Mouse (Mus musculus) large intestine, adult 2 months (tissue): ENCODE data around the gene Ssu72. TPM values are rescaled to one million over a fixed set of nuclear protein-coding genes. Genes with fewer than 3 reads are reported as not detected.

Experiments
- DNase-seq: peaks from one replicate; pipeline ENCODE4 v3.0.0-alpha.2; 2012; ENCODE audit warnings: low read depth, low spot score
- WGBS: fragments of 180-500 bp; shearing (Covaris S2); methylation state at CpG from one replicate; pipeline ENCODE4 v1.1.7; 2018; 5-methylcytosine and 5-hydroxymethylcytosine counted together
- polyA plus RNA-seq: library from polyadenylated mRNA; depleted of rRNA; stranded (reverse); fragments of >200 nt; gene quantifications from 2 replicates; pipeline ENCODE4 v1.2.3, GENCODE M21; 2012; rRNA removed

The Ssu72 gene
- polyA plus RNA-seq, 1 experiment = 125 TPM

DNA sequence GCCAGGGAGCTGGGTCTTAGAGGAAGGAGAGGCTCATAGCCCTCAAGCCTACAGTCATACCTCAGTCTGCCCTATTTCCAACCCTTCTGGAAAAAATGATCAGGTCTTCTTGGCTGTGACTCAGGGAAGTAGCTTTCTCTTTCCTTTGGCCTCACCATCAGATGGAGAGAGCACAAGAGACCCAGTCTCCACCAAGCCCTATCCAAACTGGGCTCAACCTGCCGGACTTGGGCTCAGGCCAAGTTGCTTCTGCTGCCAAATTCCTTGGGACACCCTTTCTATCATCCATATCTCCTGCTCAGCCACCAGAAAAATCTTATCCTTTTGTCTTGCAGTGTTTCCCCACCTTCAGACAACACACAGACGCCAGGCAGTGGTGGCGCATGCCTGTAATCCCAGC, 71.3 kb downstream of the Ssu72 start:
- 64% methylated on average over 3 of the region's 3 CpGs for WGBS
- no peak for DNase-seq

GRCm38 (mm10) chr4:155776704-155777335, 72.2 kb downstream of the Ssu72 start:
- 55% methylated on average over 2 of the region's 2 CpGs for WGBS

DNA sequence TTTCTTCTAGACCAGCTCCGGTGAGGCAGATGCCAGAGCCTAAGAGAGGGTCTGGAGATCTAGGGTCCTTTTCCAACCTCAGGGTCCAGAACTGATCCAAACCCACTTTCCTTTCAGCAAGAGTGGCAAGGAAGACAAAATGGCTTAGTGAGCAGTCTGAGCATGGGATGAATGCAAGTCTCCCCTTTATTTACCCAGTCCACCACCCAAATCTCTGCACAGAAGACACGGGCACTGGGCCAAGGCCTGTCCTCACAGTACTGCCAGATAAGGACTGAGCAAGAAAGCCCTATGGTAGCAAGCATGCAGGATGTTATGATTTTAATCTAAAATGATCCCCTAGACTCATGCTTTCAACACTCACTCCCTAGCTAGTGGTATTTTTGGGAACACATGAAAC, 73.2 kb downstream of the Ssu72 start:
- 75% methylated on average over 2 of the region's 2 CpGs for WGBS
- DNase-seq = no peak

More at GRCm38 (mm10) chr4:155776704-155777335, 72.2 kb downstream of the Ssu72 start:
- no peak for DNase-seq

DNA sequence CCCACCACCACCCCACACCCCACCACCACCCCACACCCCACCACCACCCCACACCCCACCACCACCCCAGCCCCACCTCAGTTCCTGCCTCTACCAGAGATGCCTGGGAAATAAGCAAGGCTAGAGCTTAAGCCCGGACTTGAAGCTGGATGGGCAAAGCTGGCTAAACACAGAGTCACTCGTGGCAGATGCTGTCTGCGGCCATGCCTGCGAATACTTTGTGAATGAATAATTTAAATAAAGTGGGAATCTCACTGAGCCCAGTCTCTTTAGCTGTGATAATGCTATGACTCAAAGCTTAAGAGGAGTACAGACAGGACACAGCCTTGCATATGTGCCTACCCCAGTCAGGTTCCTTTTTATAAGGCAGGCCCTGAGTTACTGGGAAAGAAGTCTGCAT, 74.9 kb downstream of the Ssu72 start:
- no peak for DNase-seq
- 78% methylated on average over 4 of the region's 4 CpGs for WGBS

DNA sequence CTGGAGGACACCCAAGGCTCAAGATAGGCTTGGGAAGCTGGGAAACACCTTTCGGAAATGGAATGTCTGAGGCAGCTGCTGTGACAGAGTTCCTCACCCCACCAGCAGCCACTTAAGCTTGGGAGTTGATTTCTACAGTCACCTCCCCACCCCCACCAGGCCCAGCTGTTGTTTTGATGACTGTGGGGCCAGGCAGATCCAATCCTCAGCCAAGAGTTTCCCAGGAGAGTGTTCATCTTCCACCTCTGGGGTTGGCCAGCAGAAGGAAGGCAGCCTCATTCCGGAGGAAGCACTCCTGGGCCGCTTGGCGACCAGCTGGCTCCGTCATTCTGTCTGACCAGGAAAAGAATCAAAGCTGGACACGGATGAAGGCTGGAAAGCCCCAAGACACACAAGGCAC, 76.3 kb downstream of the Ssu72 start:
- 40% methylated on average over 6 of the region's 6 CpGs for WGBS
- no peak for DNase-seq

Other genes with a start within 250 kb of the Ssu72 start
- 0.57 and 2.5 TPM in 2 replicates for gene Tmem52, start 235.7 kb upstream of the Ssu72 start, polyA plus RNA-seq
- 1,100 and 1,475 TPM in 2 replicates for gene Gnb1, start 213.4 kb upstream of the Ssu72 start, polyA plus RNA-seq
- gene Nadk, start 142.4 kb upstream of the Ssu72 start, polyA plus RNA-seq = 142 and 164 TPM in 2 replicates
- gene Slc35e2, start 103.4 kb upstream of the Ssu72 start, polyA plus RNA-seq = 11.4 and 23.7 TPM in 2 replicates
- 43.3 and 43.8 TPM in 2 replicates for gene Cdk11b, start 79.9 kb upstream of the Ssu72 start, polyA plus RNA-seq
- not detected in 2 replicates for gene Gm10563, start 59.4 kb upstream of the Ssu72 start, polyA plus RNA-seq
- 19.6 and 19.7 TPM in 2 replicates for gene Mmp23, start 51.4 kb upstream of the Ssu72 start, polyA plus RNA-seq
- gene Mib2, start 35.6 kb upstream of the Ssu72 start, polyA plus RNA-seq = 36.6 and 47.6 TPM in 2 replicates
- 10.1 and 12.2 TPM in 2 replicates for gene Fndc10, start 10.5 kb upstream of the Ssu72 start, polyA plus RNA-seq
- gene Tmem240, start 30.0 kb downstream of the Ssu72 start, polyA plus RNA-seq = 0.40 and 0.51 TPM in 2 replicates
- gene Atad3a, start 56.3 kb downstream of the Ssu72 start, polyA plus RNA-seq = 78.3 and 91.6 TPM in 2 replicates
- 10.6 and 36.8 TPM in 2 replicates for gene Vwa1, start 69.9 kb downstream of the Ssu72 start, polyA plus RNA-seq
- 0.55 and 1.2 TPM in 2 replicates for gene Tmem88b, start 81.1 kb downstream of the Ssu72 start, polyA plus RNA-seq
- gene Ankrd65, start 85.6 kb downstream of the Ssu72 start, polyA plus RNA-seq = not detected in 2 replicates
- 73.4 and 84.4 TPM in 2 replicates for gene Mrpl20, start 98.1 kb downstream of the Ssu72 start, polyA plus RNA-seq
- 45.9 and 63.9 TPM in 2 replicates for gene Ccnl2, start 107.7 kb downstream of the Ssu72 start, polyA plus RNA-seq
- 123 and 143 TPM in 2 replicates for gene Aurkaip1, start 126.5 kb downstream of the Ssu72 start, polyA plus RNA-seq
- 55.5 and 69.3 TPM in 2 replicates for gene Mxra8, start 134.9 kb downstream of the Ssu72 start, polyA plus RNA-seq
- 73.8 and 106 TPM in 2 replicates for gene Dvl1, start 142.6 kb downstream of the Ssu72 start, polyA plus RNA-seq
- gene Tas1r3, start 158.6 kb downstream of the Ssu72 start, polyA plus RNA-seq = 1.3 and 1.9 TPM in 2 replicates
- 51.3 and 55.5 TPM in 2 replicates for gene Cptp, start 164.6 kb downstream of the Ssu72 start, polyA plus RNA-seq
- 36.6 and 36.7 TPM in 2 replicates for gene Ints11, start 164.7 kb downstream of the Ssu72 start, polyA plus RNA-seq
- gene Pusl1, start 187.0 kb downstream of the Ssu72 start, polyA plus RNA-seq = 31.4 and 39.4 TPM in 2 replicates
- gene Acap3, start 187.0 kb downstream of the Ssu72 start, polyA plus RNA-seq = 9.5 and 16.3 TPM in 2 replicates
- gene Ube2j2, start 239.0 kb downstream of the Ssu72 start, polyA plus RNA-seq = 77.4 and 92.8 TPM in 2 replicates